Mouse (Mus musculus) liver, embryonic 16.5 days (tissue): ENCODE measurements around the gene Evc2. TPM values are rescaled to one million over a fixed set of nuclear protein-coding genes. Genes with fewer than 3 reads are reported as not detected.
A peak's percentile ranks its signal among the peaks of the same experiment; 100 is the strongest.

ENCODE experiments used
- ATAC-seq: fragments of 200-750 bp; cut with Nextera tagmentation; 2 replicates; pipeline ENCODE4 v1.8.0; 2017; ENCODE audit warnings: low read depth, mild to moderate bottlenecking, moderate number of reproducible peaks, moderate library complexity
- H3K27ac ChIP-seq: fragments of 300-500 bp; sonication (generic); 2 replicates; pipeline ENCODE4 v1.5.1; 2014; ENCODE audit warnings: mild to moderate bottlenecking, low read length
- H3K27me3 ChIP-seq: fragments of 300-500 bp; sonication (generic); 2 replicates; pipeline ENCODE4 v1.6.1; 2014; ENCODE audit warnings: low read depth, low read length, mixed read lengths; ENCODE audit not compliant: control insufficient read depth, insufficient read depth
- H3K36me3 ChIP-seq: fragments of 300-500 bp; sonication (generic); 2 replicates; pipeline ENCODE4 v1.6.1; 2014; ENCODE audit warnings: mild to moderate bottlenecking; ENCODE audit not compliant: control insufficient read depth, insufficient read depth
- H3K4me1 ChIP-seq: fragments of 300-500 bp; sonication (generic); 2 replicates; pipeline ENCODE4 v1.6.1; 2014; ENCODE audit warnings: low read depth, low read length, mixed read lengths; ENCODE audit not compliant: control insufficient read depth
- H3K4me2 ChIP-seq: fragments of 300-500 bp; sonication (generic); 2 replicates; pipeline ENCODE4 v1.6.1; 2014; ENCODE audit warnings: low read depth, low read length, mixed read lengths
- H3K4me3 ChIP-seq: fragments of 300-500 bp; sonication (generic); 2 replicates; pipeline ENCODE4 v1.5.1; 2014; ENCODE audit warnings: low read depth, mild to moderate bottlenecking, low read length
- H3K9ac ChIP-seq: fragments of 300-500 bp; sonication (generic); 2 replicates; pipeline ENCODE4 v1.6.1; 2014; ENCODE audit warnings: low read depth, low read length
- H3K9me3 ChIP-seq: fragments of 300-500 bp; sonication (generic); replicated peaks from 2 replicates; pipeline ENCODE4 v1.6.1; 2016; ENCODE audit warnings: low read length; ENCODE audit not compliant: control insufficient read depth
- WGBS: fragments of 180-500 bp; shearing (Covaris S2); extraction: QIAGEN DNeasy Blood & Tissue Kit; methylation state at CpG from one replicate; pipeline ENCODE4 v1.1.7; 2014; ENCODE audit not compliant: insufficient replicate concordance; 5-methylcytosine and 5-hydroxymethylcytosine counted together
- polyA plus RNA-seq: library from polyadenylated mRNA; unstranded; fragments of >200 nt; fragmentation: Nextera tagmentation; extraction: Ambion mirVana; gene quantifications from 2 replicates; pipeline ENCODE4 v1.2.1, GENCODE M21; 2015

Evc2 gene
- polyA plus RNA-seq, 1 experiment from 2014 or later, result 1.3 TPM

- no peak overlapping the region for H3K9ac ChIP-seq
- H3K4me2 ChIP-seq, result no peak overlapping the region
- no peaks in the 10 kb centered on the region for H3K9me3 ChIP-seq
- no peak overlapping the region for H3K4me3 ChIP-seq
- H3K4me1 ChIP-seq, result no peaks in the 10 kb centered on the region
- no peaks in the 10 kb centered on the region for H3K36me3 ChIP-seq
- no peaks in the 10 kb centered on the region for H3K27me3 ChIP-seq
- 43% methylated on average over 3 of the region's 3 CpGs for WGBS
- no peak for ATAC-seq
- H3K27ac ChIP-seq, result no peak overlapping the region
Observed at GRCm38 (mm10) chr5:37447546-37447945, 109.2 kb downstream of the Evc2 start.

- H3K4me1 ChIP-seq, result peaks cover 10% of the 10 kb centered on the region; the same call in 1 of the 2 replicates
- H3K9me3 ChIP-seq, result no peaks in the 10 kb centered on the region
- H3K4me2 ChIP-seq, result peak overlapping the region; percentile 56
- no peaks in the 10 kb centered on the region for H3K36me3 ChIP-seq
- peak overlapping the region; percentile 93 for H3K27ac ChIP-seq
- H3K4me3 ChIP-seq, result no peak overlapping the region
- ATAC-seq, result peak; percentile 84
- WGBS, result 32% methylated on average over 2 of the region's 2 CpGs
- H3K27me3 ChIP-seq, result no peaks in the 10 kb centered on the region
- H3K9ac ChIP-seq, result peak overlapping the region; percentile 56
Observed at GRCm38 (mm10) chr5:37456590-37456989, 118.3 kb downstream of the Evc2 start.

DNA sequence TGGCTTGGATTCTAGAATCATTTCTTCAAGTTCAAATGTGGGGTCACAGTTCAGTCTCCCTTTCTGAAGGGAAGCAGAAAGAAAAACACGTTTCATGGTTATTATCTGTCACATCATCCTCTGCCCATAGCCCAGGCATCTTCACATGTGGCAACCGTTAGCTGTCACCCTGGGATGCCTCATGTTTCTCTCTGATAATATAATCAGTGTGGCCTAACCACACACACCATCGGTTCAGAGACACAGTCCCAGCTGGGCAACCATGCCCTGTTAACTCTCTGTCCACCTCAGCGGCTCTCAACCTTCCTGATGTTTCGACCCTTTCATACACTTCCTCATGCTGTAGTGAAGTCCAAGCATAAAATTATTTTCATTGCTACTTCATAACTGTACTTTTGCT, 118.9 kb downstream of the Evc2 start:
- Histone ChIP-seq H3K27ac (peak overlapping the region; percentile 93), H3K36me3 (no peaks in the 10 kb centered on the region), H3K27me3 (no peaks in the 10 kb centered on the region), H3K4me3 (no peak overlapping the region), H3K9me3 (no peaks in the 10 kb centered on the region), H3K9ac (peak overlapping the region; percentile 56), H3K4me2 (peak overlapping the region; percentile 56), H3K4me1 (peaks cover 10% of the 10 kb centered on the region; the same call in 1 of the 2 replicates)
- ATAC-seq, result peak; percentile 91
- WGBS, result 39% methylated on average over 5 of the region's 5 CpGs

GRCm38 (mm10) chr5:37457831-37458230, 119.5 kb downstream of the Evc2 start:
- Histone ChIP-seq H3K4me3 (no peak overlapping the region), H3K27me3 (no peaks in the 10 kb centered on the region), H3K9me3 (no peaks in the 10 kb centered on the region), H3K27ac (peak overlapping the region; percentile 55), H3K9ac (no peak overlapping the region), H3K36me3 (no peaks in the 10 kb centered on the region), H3K4me2 (no peak overlapping the region), H3K4me1 (peaks cover 10% of the 10 kb centered on the region; the same call in 1 of the 2 replicates)
- WGBS, result 33% methylated on average over 2 of the region's 2 CpGs
- peak; percentile 76 for ATAC-seq

GRCm38 (mm10) chr5:37458236-37458635, 119.9 kb downstream of the Evc2 start:
- peak overlapping the region; percentile 55 for H3K27ac ChIP-seq
- H3K4me1 ChIP-seq, result peaks cover 10% of the 10 kb centered on the region; the same call in 1 of the 2 replicates
- H3K36me3 ChIP-seq, result no peaks in the 10 kb centered on the region
- no peaks in the 10 kb centered on the region for H3K27me3 ChIP-seq
- WGBS, result 52% methylated on average over 2 of the region's 2 CpGs
- H3K4me2 ChIP-seq, result no peak overlapping the region
- no peak for ATAC-seq
- H3K9ac ChIP-seq, result no peak overlapping the region
- H3K9me3 ChIP-seq, result no peaks in the 10 kb centered on the region
- H3K4me3 ChIP-seq, result no peak overlapping the region

- Histone ChIP-seq H3K27me3 (no peaks in the 10 kb centered on the region), H3K9ac (no peak overlapping the region), H3K4me3 (no peak overlapping the region), H3K27ac (no peak overlapping the region), H3K36me3 (no peaks in the 10 kb centered on the region), H3K4me2 (no peak overlapping the region), H3K9me3 (no peaks in the 10 kb centered on the region), H3K4me1 (no peaks in the 10 kb centered on the region; the same call in 1 of the 2 replicates)
- ATAC-seq, result no peak
- 75% methylated on average over 10 of the region's 10 CpGs for WGBS
Observed at GRCm38 (mm10) chr5:37465461-37465860, 127.2 kb downstream of the Evc2 start.

GRCm38 (mm10) chr5:37467646-37468045, 129.3 kb downstream of the Evc2 start:
- H3K27me3 ChIP-seq, result no peaks in the 10 kb centered on the region
- H3K27ac ChIP-seq, result no peak overlapping the region
- H3K4me3 ChIP-seq, result no peak overlapping the region
- H3K9me3 ChIP-seq, result no peaks in the 10 kb centered on the region
- no peak for ATAC-seq
- H3K36me3 ChIP-seq, result no peaks in the 10 kb centered on the region
- H3K9ac ChIP-seq, result no peak overlapping the region
- 35% methylated on average over 2 of the region's 2 CpGs for WGBS
- H3K4me1 ChIP-seq, result no peaks in the 10 kb centered on the region; the same call in 1 of the 2 replicates
- no peak overlapping the region for H3K4me2 ChIP-seq

DNA sequence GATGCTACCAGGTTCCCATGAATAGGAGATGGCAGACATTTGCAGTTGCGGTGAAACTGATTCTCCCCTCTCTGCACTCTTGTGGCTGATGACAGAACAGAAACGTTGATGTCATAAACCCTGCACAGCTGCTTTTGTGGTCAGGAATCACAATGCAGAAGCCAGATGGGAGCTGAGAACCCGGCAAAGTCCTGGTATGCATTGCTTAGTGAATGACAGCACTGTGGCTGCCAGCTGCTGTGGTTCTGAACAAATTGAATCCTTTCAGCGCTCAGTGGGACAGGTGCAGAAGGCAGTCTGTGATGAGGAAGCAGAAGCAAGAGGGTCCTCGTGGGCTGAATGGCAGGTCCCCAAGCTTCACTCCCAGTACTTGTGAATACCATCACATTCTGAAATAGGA, 130.7 kb downstream of the Evc2 start:
- no peak for ATAC-seq
- Histone ChIP-seq H3K4me1 (no peaks in the 10 kb centered on the region), H3K9ac (no peak overlapping the region), H3K4me2 (no peak overlapping the region), H3K27ac (no peak overlapping the region), H3K9me3 (no peaks in the 10 kb centered on the region), H3K4me3 (no peak overlapping the region), H3K27me3 (no peaks in the 10 kb centered on the region), H3K36me3 (no peaks in the 10 kb centered on the region)
- 47% methylated on average over 5 of the region's 5 CpGs for whole genome bisulfite sequencing

- no peaks in the 10 kb centered on the region for H3K36me3 ChIP-seq
- no peaks in the 10 kb centered on the region for H3K4me1 ChIP-seq
- no peak overlapping the region for H3K27ac ChIP-seq
- no peaks in the 10 kb centered on the region for H3K9me3 ChIP-seq
- H3K4me2 ChIP-seq, result no peak overlapping the region
- no peak overlapping the region for H3K4me3 ChIP-seq
- no peak for ATAC-seq
- WGBS, result 62% methylated on average over 4 of the region's 4 CpGs
- no peak overlapping the region for H3K9ac ChIP-seq
- no peaks in the 10 kb centered on the region for H3K27me3 ChIP-seq
Observed at GRCm38 (mm10) chr5:37471584-37471983, 133.3 kb downstream of the Evc2 start.
